Mouse (Mus musculus) bone marrow macrophage, adult 2 months (primary cell): ENCODE measurements around the gene Adora3.

Source experiments
- CTCF ChIP-seq: IDR thresholded peaks from 2 replicates; pipeline ENCODE4 v1.5.1; 2012; ENCODE audit warnings: low read depth, mild to moderate bottlenecking, low read length, moderate library complexity
- POLR2A ChIP-seq: IDR thresholded peaks from 2 replicates; pipeline ENCODE4 v1.6.1; 2012; ENCODE audit warnings: mild to moderate bottlenecking, low read depth, low read length, borderline replicate concordance

DNA sequence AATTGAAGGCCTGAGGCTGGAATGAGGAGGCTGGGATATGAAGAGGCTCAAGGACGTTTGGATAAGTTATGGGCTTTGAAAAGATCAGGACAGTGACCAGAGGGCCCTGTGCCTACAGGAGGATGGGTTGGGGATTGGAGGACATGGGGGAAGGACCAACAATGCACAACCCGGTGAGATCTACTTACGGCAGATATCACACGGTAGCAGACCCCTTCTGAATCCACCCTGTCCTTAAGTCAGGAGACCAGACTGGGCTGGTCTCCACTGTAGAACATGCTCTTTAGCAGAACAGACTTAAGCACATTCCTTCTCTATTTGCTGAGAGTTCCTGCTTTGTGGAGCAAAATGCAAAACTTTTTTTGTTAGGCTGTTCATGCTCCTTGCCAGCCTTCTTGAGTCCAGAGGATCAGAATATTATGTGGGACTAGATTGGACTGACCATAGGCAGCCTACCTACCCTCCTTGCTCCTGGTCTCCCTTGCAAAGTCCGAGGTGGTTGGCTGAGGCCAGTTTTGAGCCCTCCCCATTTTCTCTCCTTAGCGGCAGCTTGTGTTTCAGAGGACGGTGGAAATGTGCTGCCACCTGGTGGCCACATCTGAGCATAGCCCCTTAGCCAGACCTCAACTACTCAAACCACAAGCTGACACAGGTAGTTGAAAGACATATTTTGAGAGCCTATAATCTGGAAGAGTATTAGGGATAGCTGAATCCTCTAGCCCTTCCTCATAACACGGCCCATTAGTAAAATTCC, 28.9 kb downstream of the Adora3 start:
- 0 out of 2 replicates have a peak, but pooled peaks have one; percentile 26 for TF ChIP-seq POLR2A
- TF ChIP-seq CTCF, result peak; percentile 82
